Mouse (Mus musculus): ENCODE results near the gene Abcb9.

DNA sequence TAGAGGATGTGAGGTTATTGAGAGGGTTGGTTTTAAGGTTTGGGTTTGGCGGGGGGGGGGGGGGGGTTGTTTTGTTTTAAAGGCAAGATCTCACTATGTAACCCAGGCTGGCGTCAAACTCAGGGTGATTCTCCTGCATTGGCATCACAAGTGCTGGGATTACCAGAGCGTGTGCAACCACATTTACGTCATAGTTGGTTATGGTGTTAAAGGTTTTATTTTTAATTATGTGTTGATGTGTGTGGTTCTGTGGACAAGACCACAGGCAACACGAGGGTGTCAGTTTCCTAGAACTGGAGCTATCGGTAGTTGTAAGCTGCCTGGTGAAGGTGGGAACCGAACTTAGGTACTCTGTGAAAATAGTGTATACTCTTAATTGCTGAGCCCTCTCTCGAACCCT lies 59.8 kb downstream of the Abcb9 start:
- TF ChIP-seq CTCF (IDR thresholded peaks at IDR 0.05; ENCODE audit: low read depth, low read length), result no peak
- no peak for TF ChIP-seq POLR2A (IDR thresholded peaks at IDR 0.05; ENCODE audit: borderline replicate concordance, low read depth, low read length)

Data from bone marrow macrophage, adult 2 months (primary cell).